Mouse (Mus musculus) G1E (cell line): ENCODE data around the gene Prr19. TPM values are rescaled to one million over a fixed set of nuclear protein-coding genes. Genes with fewer than 3 reads are reported as not detected.

Experiments used
- ATAC-seq: 2 replicates; pipeline ENCODE4 v1.8.0; 2016; ENCODE audit warnings: mild to moderate bottlenecking; ENCODE audit not compliant: insufficient number of reproducible peaks, poor library complexity, low FRiP score, severe bottlenecking; ENCODE audit errors: extremely low read depth
- DNase-seq: peaks from one replicate; pipeline ENCODE4 v3.0.0; 2012; ENCODE audit warnings: low spot score
- H3K27me3 ChIP-seq: 2 replicates; pipeline ENCODE4 v1.6.1; 2012; ENCODE audit warnings: mild to moderate bottlenecking, low read length, inconsistent platforms; ENCODE audit not compliant: insufficient read depth
- H3K36me3 ChIP-seq: replicated peaks from 2 replicates; pipeline ENCODE3; 2012; ENCODE audit warnings: mild to moderate bottlenecking, inconsistent platforms
- H3K4me1 ChIP-seq: 2 replicates; pipeline ENCODE4 v1.6.1; 2012; ENCODE audit warnings: low read depth, low read length, inconsistent platforms, mixed read lengths; ENCODE audit not compliant: insufficient read depth
- H3K4me3 ChIP-seq: 2 replicates; pipeline ENCODE4 v1.5.1; 2012; ENCODE audit warnings: low read depth, mild to moderate bottlenecking, inconsistent platforms, low read length, moderate library complexity, mixed read lengths
- H3K9me3 ChIP-seq: replicated peaks from 2 replicates; pipeline ENCODE4 v1.6.1; 2012; ENCODE audit warnings: inconsistent platforms
- CTCF ChIP-seq: IDR thresholded peaks from 2 replicates; pipeline ENCODE4 v1.5.1; 2012; ENCODE audit warnings: low read depth, low read length, inconsistent platforms, mixed read lengths
- GATA1 ChIP-seq: IDR thresholded peaks from 2 replicates; pipeline ENCODE4 v1.6.1; 2012; ENCODE audit warnings: borderline replicate concordance, low read length, inconsistent platforms, mixed read lengths
- GATA2 ChIP-seq: IDR thresholded peaks from 2 replicates; pipeline ENCODE4 v1.6.1; 2012; ENCODE audit warnings: low read depth, low read length, inconsistent platforms, borderline replicate concordance
- POLR2AphosphoS5 ChIP-seq: IDR thresholded peaks from 2 replicates; pipeline ENCODE4 v1.6.1; 2012; ENCODE audit warnings: low read depth, low read length, inconsistent platforms; ENCODE audit not compliant: insufficient replicate concordance
- TAL1 ChIP-seq: conservative IDR thresholded peaks from 2 replicates; pipeline ENCODE4 v1.6.1; 2012; ENCODE audit warnings: low read depth, low read length, inconsistent platforms, mixed read lengths
- polyA plus RNA-seq: library from polyadenylated mRNA; stranded (reverse); fragments of >175 nt; gene quantifications from 2 replicates; pipeline ENCODE4 v1.2.3, GENCODE M21; 2012
- total RNA-seq, 2 experiments: library from RNA; stranded (forward) in 1 of 2; stranded (reverse) in 1 of 2; fragments of 200-1000 nt in 1 of 2; fragments of >200 nt in 1 of 2; fragmentation: Nextera tagmentation in 1 of 2; gene quantifications; 2 replicates each; pipeline ENCODE4 v1.2.3; 2014 to 2017

The Prr19 gene
- total and polyA plus RNA-seq, 3 experiments, result 0.07 TPM; not detected in 2

GRCm38 (mm10) chr7:25333596-25334307, 32.5 kb downstream of the Prr19 start:
- DNase-seq (peak; percentile 77), ATAC-seq (no peak)
- Histone ChIP-seq H3K36me3 (peaks cover 93% of the 10 kb centered on the region), H3K4me3 (no peak overlapping the region), H3K27me3 (no peaks in the 10 kb centered on the region), H3K9me3 (no peaks in the 10 kb centered on the region), H3K4me1 (0 out of 2 replicates have a peak, but pooled peaks cover 3% of the 10 kb centered on the region)
- TF ChIP-seq CTCF (peak; percentile 84), GATA2 (no peak)

DNA sequence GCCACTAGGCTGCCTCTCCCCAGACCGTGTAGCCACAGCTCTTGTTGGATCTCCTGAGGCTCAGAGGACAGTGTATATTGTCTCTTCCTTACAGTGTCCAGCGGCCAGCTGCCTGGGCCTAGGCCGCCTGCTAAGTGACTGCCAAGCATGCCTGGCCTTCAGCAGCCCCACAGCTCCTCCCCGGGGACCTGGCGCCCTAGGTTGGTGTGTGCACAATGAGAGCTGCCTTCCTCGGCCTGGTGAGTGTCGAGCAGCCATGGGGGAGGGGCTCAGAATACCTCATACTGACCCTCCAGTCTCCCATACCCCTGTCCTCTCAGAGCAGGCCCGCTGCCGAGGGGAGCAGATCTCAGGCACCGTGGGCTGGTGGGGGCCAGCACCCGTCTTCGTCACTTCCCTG, 33.3 kb downstream of the Prr19 start:
- ATAC-seq (no peak), DNase-seq (no peak)
- Histone ChIP-seq H3K27me3 (no peaks in the 10 kb centered on the region), H3K4me1 (0 out of 2 replicates have a peak, but pooled peaks cover 3% of the 10 kb centered on the region), H3K9me3 (no peaks in the 10 kb centered on the region), H3K4me3 (no peak overlapping the region), H3K36me3 (peaks cover 92% of the 10 kb centered on the region)
- TF ChIP-seq GATA2, result no peak
- no peak for TF ChIP-seq GATA1
- TF ChIP-seq TAL1, result no peak
- no peak for TF ChIP-seq POLR2AphosphoS5
- TF ChIP-seq CTCF, result no peak

DNA sequence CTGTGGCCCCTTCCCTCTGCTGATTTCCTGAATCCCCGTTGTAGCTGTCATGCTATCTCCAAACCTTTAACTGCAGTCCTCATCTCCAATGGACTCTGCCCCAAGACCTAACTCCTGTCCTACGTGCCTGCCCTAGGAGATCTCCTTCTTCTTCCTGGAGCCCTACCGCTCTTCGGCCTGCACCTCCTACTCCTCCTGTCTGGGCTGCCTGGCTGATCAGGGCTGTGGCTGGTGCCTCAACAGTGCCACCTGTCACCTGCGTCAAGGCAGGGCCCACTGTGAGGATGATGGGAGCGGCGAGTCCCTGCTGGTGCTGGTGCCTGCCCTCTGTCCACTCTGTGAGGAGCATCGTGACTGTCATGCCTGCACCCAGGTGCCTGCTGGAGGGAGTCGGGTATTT, 38.1 kb downstream of the Prr19 start:
- no peak for ATAC-seq
- TF ChIP-seq POLR2AphosphoS5, result no peak
- TF ChIP-seq GATA2, result no peak
- TF ChIP-seq CTCF, result no peak
- TF ChIP-seq GATA1, result no peak
- TF ChIP-seq TAL1, result no peak
- no peak overlapping the region for H3K4me3 ChIP-seq
- peaks cover 91% of the 10 kb centered on the region for H3K36me3 ChIP-seq
- H3K9me3 ChIP-seq, result no peaks in the 10 kb centered on the region
- no peaks in the 10 kb centered on the region for H3K4me1 ChIP-seq
- DNase-seq, result no peak
- no peaks in the 10 kb centered on the region for H3K27me3 ChIP-seq

- Histone ChIP-seq H3K36me3 (peaks cover 91% of the 10 kb centered on the region), H3K4me3 (no peak overlapping the region), H3K9me3 (no peaks in the 10 kb centered on the region), H3K4me1 (no peaks in the 10 kb centered on the region), H3K27me3 (no peaks in the 10 kb centered on the region)
- no peak for TF ChIP-seq GATA2
- DNase-seq (no peak), ATAC-seq (no peak)
Measured at GRCm38 (mm10) chr7:25341000-25341784, 40.0 kb downstream of the Prr19 start.

GRCm38 (mm10) chr7:25348861-25349260, 47.6 kb downstream of the Prr19 start:
- TF ChIP-seq GATA1 (no peak), POLR2AphosphoS5 (no peak), CTCF (no peak), GATA2 (no peak), TAL1 (no peak)
- DNase-seq (no peak), ATAC-seq (no peak)
- no peaks in the 10 kb centered on the region for H3K27me3 ChIP-seq
- H3K9me3 ChIP-seq, result peaks cover 12% of the 10 kb centered on the region
- H3K4me1 ChIP-seq, result no peaks in the 10 kb centered on the region
- no peak overlapping the region for H3K4me3 ChIP-seq
- H3K36me3 ChIP-seq, result peaks cover 93% of the 10 kb centered on the region

Other genes starting within 250 kb of the Prr19 start
- 168 and 198 TPM in 2 replicates for gene Grik5, start 229.1 kb upstream of the Prr19 start, total RNA-seq (2014; fragmentation: Nextera tagmentation)
- 75.9 and 91.3 TPM in 2 replicates for gene Grik5, start 229.1 kb upstream of the Prr19 start, total RNA-seq (2017)
- gene Grik5, start 229.1 kb upstream of the Prr19 start, polyA plus RNA-seq, result 85.8 and 94.6 TPM in 2 replicates
- 31.5 and 31.7 TPM in 2 replicates for gene Zfp574, start 228.8 kb upstream of the Prr19 start, total RNA-seq (2014; fragmentation: Nextera tagmentation)
- 14.8 and 15.4 TPM in 2 replicates for gene Zfp574, start 228.8 kb upstream of the Prr19 start, total RNA-seq (2017)
- 66.3 and 69.0 TPM in 2 replicates for gene Zfp574, start 228.8 kb upstream of the Prr19 start, polyA plus RNA-seq
- gene Pou2f2, start 121.7 kb upstream of the Prr19 start, total RNA-seq (2014; fragmentation: Nextera tagmentation), result 0.38 and 1.6 TPM in 2 replicates
- gene Pou2f2, start 121.7 kb upstream of the Prr19 start, total RNA-seq (2017), result 0.06 and 0.16 TPM in 2 replicates
- gene Pou2f2, start 121.7 kb upstream of the Prr19 start, polyA plus RNA-seq, result 0.58 and 0.59 TPM in 2 replicates
- 4.6 and 13.1 TPM in 2 replicates for gene Dedd2, start 80.8 kb upstream of the Prr19 start, total RNA-seq (2014; fragmentation: Nextera tagmentation)
- gene Dedd2, start 80.8 kb upstream of the Prr19 start, total RNA-seq (2017), result 9.7 and 13.2 TPM in 2 replicates
- 43.7 and 55.3 TPM in 2 replicates for gene Dedd2, start 80.8 kb upstream of the Prr19 start, polyA plus RNA-seq
- 20.4 and 20.8 TPM in 2 replicates for gene Zfp526, start 80.0 kb upstream of the Prr19 start, total RNA-seq (2014; fragmentation: Nextera tagmentation)
- 8.8 and 9.9 TPM in 2 replicates for gene Zfp526, start 80.0 kb upstream of the Prr19 start, total RNA-seq (2017)
- gene Zfp526, start 80.0 kb upstream of the Prr19 start, polyA plus RNA-seq, result 27.6 and 28.7 TPM in 2 replicates
- gene Gsk3a, start 63.6 kb upstream of the Prr19 start, total RNA-seq (2014; fragmentation: Nextera tagmentation), result 154 and 167 TPM in 2 replicates
- gene Gsk3a, start 63.6 kb upstream of the Prr19 start, total RNA-seq (2017), result 38.9 and 41.6 TPM in 2 replicates
- gene Gsk3a, start 63.6 kb upstream of the Prr19 start, polyA plus RNA-seq, result 107 and 113 TPM in 2 replicates
- gene Erf, start 50.6 kb upstream of the Prr19 start, total RNA-seq (2014; fragmentation: Nextera tagmentation), result 31.5 and 43.4 TPM in 2 replicates
- 6.9 TPM in 2 replicates for gene Erf, start 50.6 kb upstream of the Prr19 start, total RNA-seq (2017)
- 97.7 and 117 TPM in 2 replicates for gene Erf, start 50.6 kb upstream of the Prr19 start, polyA plus RNA-seq
- 154 and 160 TPM in 2 replicates for gene Cic, start 33.7 kb upstream of the Prr19 start, total RNA-seq (2014; fragmentation: Nextera tagmentation)
- gene Cic, start 33.7 kb upstream of the Prr19 start, total RNA-seq (2017), result 32.2 and 36.6 TPM in 2 replicates
- 381 and 382 TPM in 2 replicates for gene Cic, start 33.7 kb upstream of the Prr19 start, polyA plus RNA-seq
- 39.0 and 41.3 TPM in 2 replicates for gene Pafah1b3, start 3.4 kb upstream of the Prr19 start, total RNA-seq (2014; fragmentation: Nextera tagmentation)
- gene Pafah1b3, start 3.4 kb upstream of the Prr19 start, total RNA-seq (2017), result 76.9 and 94.6 TPM in 2 replicates
- 69.0 and 79.2 TPM in 2 replicates for gene Pafah1b3, start 3.4 kb upstream of the Prr19 start, polyA plus RNA-seq
- not detected in 2 replicates for gene Tmem145, start 4.7 kb downstream of the Prr19 start, total RNA-seq (2014; fragmentation: Nextera tagmentation)
- gene Tmem145, start 4.7 kb downstream of the Prr19 start, total RNA-seq (2017), result not detected in 2 replicates
- not detected in 2 replicates for gene Tmem145, start 4.7 kb downstream of the Prr19 start, polyA plus RNA-seq
- 14.3 and 14.4 TPM in 2 replicates for gene Megf8, start 15.8 kb downstream of the Prr19 start, total RNA-seq (2014; fragmentation: Nextera tagmentation)
- gene Megf8, start 15.8 kb downstream of the Prr19 start, total RNA-seq (2017), result 6.3 and 7.5 TPM in 2 replicates
- 24.4 and 25.3 TPM in 2 replicates for gene Megf8, start 15.8 kb downstream of the Prr19 start, polyA plus RNA-seq
- not detected in 2 replicates for gene Cnfn, start 68.3 kb downstream of the Prr19 start, total RNA-seq (2014; fragmentation: Nextera tagmentation)
- not detected in 2 replicates for gene Cnfn, start 68.3 kb downstream of the Prr19 start, total RNA-seq (2017)
- gene Cnfn, start 68.3 kb downstream of the Prr19 start, polyA plus RNA-seq, result not detected in 2 replicates
- gene Lipe, start 97.3 kb downstream of the Prr19 start, total RNA-seq (2014; fragmentation: Nextera tagmentation), result 6.1 and 13.0 TPM in 2 replicates
- 4.6 and 4.8 TPM in 2 replicates for gene Lipe, start 97.3 kb downstream of the Prr19 start, total RNA-seq (2017)
- 15.7 and 16.1 TPM in 2 replicates for gene Lipe, start 97.3 kb downstream of the Prr19 start, polyA plus RNA-seq
- gene Cxcl17, start 111.5 kb downstream of the Prr19 start, total RNA-seq (2014; fragmentation: Nextera tagmentation), result not detected in 2 replicates
- not detected in 2 replicates for gene Cxcl17, start 111.5 kb downstream of the Prr19 start, total RNA-seq (2017)
- gene Cxcl17, start 111.5 kb downstream of the Prr19 start, polyA plus RNA-seq, result not detected in 2 replicates
- gene Ceacam1, start 176.2 kb downstream of the Prr19 start, total RNA-seq (2014; fragmentation: Nextera tagmentation), result not detected in 2 replicates
- gene Ceacam1, start 176.2 kb downstream of the Prr19 start, total RNA-seq (2017), result 0.17 and 0.66 TPM in 2 replicates
- not detected in 2 replicates for gene Ceacam1, start 176.2 kb downstream of the Prr19 start, polyA plus RNA-seq
- gene Ceacam2, start 238.4 kb downstream of the Prr19 start, total RNA-seq (2014; fragmentation: Nextera tagmentation), result not detected in 2 replicates
- gene Ceacam2, start 238.4 kb downstream of the Prr19 start, total RNA-seq (2017), result 0.05 TPM in 1 of 2 replicates, not detected in the other
- gene Ceacam2, start 238.4 kb downstream of the Prr19 start, polyA plus RNA-seq, result not detected in 2 replicates